Mouse (Mus musculus) intestine, embryonic 16.5 days (tissue): ENCODE results near the gene Map3k21. TPM values are rescaled to one million over a fixed set of nuclear protein-coding genes. Genes with fewer than 3 reads are reported as not detected.

Experiments
- ATAC-seq: fragments of 200-750 bp; cut with Nextera tagmentation; 2 replicates; pipeline ENCODE4 v1.8.0; 2017; ENCODE audit warnings: moderate TSS enrichment, moderate library complexity
- H3K27ac ChIP-seq: fragments of 300-500 bp; sonication (generic); 2 replicates; pipeline ENCODE4 v1.5.1; 2014; ENCODE audit warnings: mild to moderate bottlenecking, low read length
- H3K27me3 ChIP-seq: fragments of 300-500 bp; sonication (generic); replicated peaks from 2 replicates; pipeline ENCODE4 v1.6.1; 2014; ENCODE audit warnings: low read length, control low read depth, mixed read lengths; ENCODE audit not compliant: control insufficient read depth, insufficient read depth
- H3K36me3 ChIP-seq: fragments of 300-500 bp; sonication (generic); 2 replicates; pipeline ENCODE4 v1.6.1; 2014; ENCODE audit warnings: low read length, control low read depth; ENCODE audit not compliant: control insufficient read depth, insufficient read depth
- H3K4me1 ChIP-seq: fragments of 300-500 bp; sonication (generic); 2 replicates; pipeline ENCODE4 v1.6.1; 2014; ENCODE audit warnings: low read length, control low read depth, mixed read lengths; ENCODE audit not compliant: control insufficient read depth, insufficient read depth
- H3K4me2 ChIP-seq: fragments of 300-500 bp; sonication (generic); 2 replicates; pipeline ENCODE4 v1.6.1; 2014; ENCODE audit warnings: low read depth, low read length, control low read depth
- H3K4me3 ChIP-seq: fragments of 300-500 bp; sonication (generic); 2 replicates; pipeline ENCODE4 v1.5.1; 2014; ENCODE audit warnings: mild to moderate bottlenecking, low read length
- H3K9ac ChIP-seq: fragments of 300-500 bp; sonication (generic); 2 replicates; pipeline ENCODE4 v1.6.1; 2014; ENCODE audit warnings: low read depth, low read length
- H3K9me3 ChIP-seq: fragments of 300-500 bp; sonication (generic); 2 replicates; pipeline ENCODE4 v1.6.1; 2016; ENCODE audit warnings: low read length, control low read depth; ENCODE audit not compliant: control insufficient read depth
- WGBS: fragments of 180-500 bp; shearing (Covaris S2); extraction: QIAGEN DNeasy Blood & Tissue Kit; methylation state at CpG from one replicate; pipeline ENCODE4 v1.1.7; 2014; 5-methylcytosine and 5-hydroxymethylcytosine counted together
- polyA plus RNA-seq: library from polyadenylated mRNA; unstranded; fragments of >200 nt; fragmentation: Nextera tagmentation; extraction: Ambion mirVana; gene quantifications from 2 replicates; pipeline ENCODE4 v1.2.1, GENCODE M21; 2015

The Map3k21 gene
- polyA plus RNA-seq, 1 experiment from 2014 or later, result 2.8 TPM

DNA sequence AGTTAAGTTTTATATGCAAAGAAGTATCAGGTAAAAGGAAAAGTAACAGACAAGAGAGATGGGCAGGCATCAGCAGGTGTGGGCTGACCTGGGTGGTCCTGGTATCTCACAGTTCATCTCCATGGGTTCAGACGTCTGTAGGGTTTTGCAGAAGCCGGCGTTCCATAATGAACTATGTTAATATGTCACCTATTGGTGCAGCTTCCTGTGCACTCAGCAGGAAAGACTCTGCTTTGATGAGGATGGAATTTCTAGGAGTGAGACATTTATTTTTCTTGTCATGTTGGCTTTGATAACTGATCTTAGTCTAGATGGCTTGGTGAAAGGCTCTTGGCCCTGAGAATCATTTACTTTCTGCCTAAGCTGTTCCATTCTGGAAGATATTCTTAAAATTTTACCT lies 12.1 kb downstream of the Map3k21 start:
- Histone ChIP-seq H3K36me3 (no peaks in the 10 kb centered on the region), H3K27ac (no peak overlapping the region), H3K4me1 (peaks cover 28% of the 10 kb centered on the region), H3K4me2 (no peak overlapping the region), H3K9ac (no peak overlapping the region), H3K4me3 (no peak overlapping the region), H3K27me3 (no peaks in the 10 kb centered on the region), H3K9me3 (no peaks in the 10 kb centered on the region)
- no peak for ATAC-seq
- WGBS, result 60% methylated on average over 3 of the region's 3 CpGs

DNA sequence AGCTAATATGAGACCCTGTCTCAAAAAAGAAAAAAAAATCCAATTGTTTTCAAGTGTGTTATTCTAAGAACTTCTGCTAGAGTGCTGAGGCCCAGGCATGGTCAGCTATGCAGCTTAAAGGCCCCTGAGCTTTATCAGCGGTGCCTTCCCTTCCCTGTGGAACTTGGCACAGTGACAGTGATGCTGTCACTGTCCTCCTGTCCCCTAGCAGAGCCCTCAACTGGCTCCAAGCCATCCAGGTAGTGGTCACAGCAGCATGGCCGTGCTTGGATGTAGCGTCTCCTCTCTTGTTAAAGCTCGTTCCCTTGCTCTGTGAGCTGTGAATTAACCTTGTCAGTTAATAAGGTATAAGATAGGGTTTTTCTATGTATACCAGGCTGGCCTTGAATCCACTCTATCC lies 16.4 kb downstream of the Map3k21 start:
- H3K4me2 ChIP-seq, result no peak overlapping the region
- no peaks in the 10 kb centered on the region for H3K27me3 ChIP-seq
- ATAC-seq, result no peak
- no peak overlapping the region for H3K4me3 ChIP-seq
- WGBS, result 88% methylated on average over 4 of the region's 4 CpGs
- H3K27ac ChIP-seq, result no peak overlapping the region
- no peak overlapping the region for H3K9ac ChIP-seq
- no peaks in the 10 kb centered on the region for H3K9me3 ChIP-seq
- H3K36me3 ChIP-seq, result no peaks in the 10 kb centered on the region
- peaks cover 4% of the 10 kb centered on the region; the same call in 1 of the 2 replicates for H3K4me1 ChIP-seq

DNA sequence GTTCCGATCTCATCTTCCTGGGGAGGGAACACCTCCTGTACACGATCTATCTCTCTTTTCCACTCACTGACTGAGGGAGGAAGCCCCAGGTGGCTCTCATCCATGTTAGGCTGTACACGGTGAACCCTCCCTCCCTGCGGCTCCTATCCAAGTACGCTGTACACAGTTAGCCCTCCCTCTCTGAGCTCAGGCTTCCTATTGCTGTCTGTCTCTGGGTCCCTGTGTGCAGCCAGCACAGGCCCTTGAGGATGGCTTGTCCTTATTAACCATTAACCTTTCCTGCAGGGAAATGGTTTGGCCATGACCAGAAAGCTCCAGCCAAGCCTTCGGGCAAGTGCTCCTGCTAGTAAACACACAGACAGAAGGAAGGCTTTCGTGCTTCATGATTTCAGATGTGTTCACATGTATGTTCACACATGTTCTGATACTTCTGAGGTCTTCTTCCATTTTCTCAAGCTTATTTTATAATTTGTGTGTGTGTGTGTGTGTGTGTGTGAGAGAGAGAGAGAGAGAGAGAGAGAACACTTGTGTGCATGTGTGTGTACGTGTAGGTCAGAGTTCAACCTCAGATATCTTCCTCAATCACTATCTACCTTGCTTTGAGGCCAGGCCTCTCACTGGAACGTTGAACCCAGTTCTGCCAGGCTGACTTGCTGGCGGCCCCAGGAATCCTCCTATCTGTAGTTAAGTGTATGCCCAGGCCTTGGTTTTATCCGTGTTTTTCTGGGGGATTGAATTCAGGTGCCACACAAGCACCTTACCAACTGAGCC lies 20.2 kb downstream of the Map3k21 start:
- no peak overlapping the region for H3K9ac ChIP-seq
- H3K4me1 ChIP-seq, result no peaks in the 10 kb centered on the region
- WGBS, result 45% methylated on average over 11 of the region's 11 CpGs
- no peak overlapping the region for H3K4me3 ChIP-seq
- H3K27ac ChIP-seq, result peak overlapping the region; percentile 79
- no peak overlapping the region for H3K4me2 ChIP-seq
- H3K36me3 ChIP-seq, result no peaks in the 10 kb centered on the region
- no peaks in the 10 kb centered on the region for H3K9me3 ChIP-seq
- ATAC-seq, result peak; percentile 96
- no peaks in the 10 kb centered on the region for H3K27me3 ChIP-seq

DNA sequence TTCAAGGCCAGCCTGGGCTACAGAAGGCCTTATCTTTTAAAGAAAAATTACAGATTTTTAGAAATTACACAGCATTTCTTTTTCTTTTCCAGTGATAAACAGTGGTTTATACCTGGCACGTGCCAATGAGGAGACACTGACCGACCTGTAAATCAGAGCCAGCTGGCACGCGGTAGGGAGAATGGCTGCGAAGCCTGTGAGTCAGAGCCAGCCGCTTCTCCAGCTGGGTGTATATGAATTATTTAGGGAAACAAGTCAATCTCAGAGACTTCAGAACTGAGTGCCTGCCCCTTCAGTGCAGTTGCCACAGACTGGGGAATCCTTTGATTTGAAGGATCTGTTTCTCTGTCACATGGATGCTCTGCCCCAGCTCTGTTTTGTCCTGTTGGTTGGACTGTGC lies 21.6 kb downstream of the Map3k21 start:
- Histone ChIP-seq H3K4me1 (no peaks in the 10 kb centered on the region), H3K9me3 (no peaks in the 10 kb centered on the region), H3K9ac (no peak overlapping the region), H3K27me3 (no peaks in the 10 kb centered on the region), H3K4me3 (no peak overlapping the region), H3K27ac (no peak overlapping the region), H3K4me2 (no peak overlapping the region), H3K36me3 (0 out of 2 replicates have a peak, but pooled peaks cover 2% of the 10 kb centered on the region)
- no peak for ATAC-seq
- WGBS, result 92% methylated on average over 6 of the region's 6 CpGs

DNA sequence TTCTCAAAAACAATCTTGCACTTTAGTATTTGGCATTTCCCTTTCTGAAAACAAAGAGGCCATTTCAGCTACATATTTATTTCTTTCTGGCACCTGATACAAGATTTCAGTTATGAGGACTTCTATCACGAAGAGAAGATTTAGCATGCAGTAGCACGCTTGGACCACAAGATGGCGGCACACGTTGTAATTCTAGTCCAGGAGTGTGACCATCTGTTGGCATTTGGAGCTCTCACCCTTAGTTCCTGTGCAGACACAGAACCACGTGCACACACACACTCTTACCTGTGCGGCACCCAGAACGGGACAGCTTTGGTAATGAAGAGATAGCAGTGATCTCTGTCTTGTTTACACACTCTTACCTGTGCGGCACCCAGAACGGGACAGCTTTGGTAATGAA lies 25.4 kb downstream of the Map3k21 start:
- H3K27ac ChIP-seq, result no peak overlapping the region
- H3K4me1 ChIP-seq, result no peaks in the 10 kb centered on the region
- whole genome bisulfite sequencing, result 40% methylated on average over 9 of the region's 9 CpGs

DNA sequence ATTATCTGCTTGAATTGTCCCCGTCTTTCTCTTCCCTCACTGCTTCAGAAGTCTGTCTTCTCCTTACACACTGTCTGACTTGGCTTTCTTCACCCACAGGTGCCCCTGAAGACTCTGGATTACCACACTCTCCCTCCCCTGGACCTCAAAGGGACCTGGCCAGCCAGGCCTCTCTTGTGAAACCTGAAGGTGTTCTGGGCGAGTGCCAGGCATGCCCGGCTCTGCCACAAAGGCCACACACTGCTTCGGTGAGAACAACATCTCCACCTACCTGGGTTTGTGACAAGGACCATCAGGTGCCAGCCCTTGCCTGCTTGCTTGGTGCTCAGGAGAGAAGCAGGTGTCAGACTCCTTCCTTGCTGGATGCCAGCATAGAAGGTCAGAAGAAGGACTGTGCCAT lies 34.3 kb downstream of the Map3k21 start:
- Histone ChIP-seq H3K27me3 (no peaks in the 10 kb centered on the region), H3K4me1 (no peaks in the 10 kb centered on the region; the same call in 1 of the 2 replicates), H3K4me2 (no peak overlapping the region), H3K9me3 (no peaks in the 10 kb centered on the region), H3K9ac (no peak overlapping the region), H3K27ac (no peak overlapping the region), H3K36me3 (no peaks in the 10 kb centered on the region), H3K4me3 (no peak overlapping the region)
- no peak for ATAC-seq
- WGBS, result 86% methylated on average over 4 of the region's 4 CpGs

More for the DNA sequence above, 25.4 kb downstream of the Map3k21 start:
- 0 out of 2 replicates have a peak, but pooled peaks cover 2% of the 10 kb centered on the region for H3K36me3 ChIP-seq
- no peak for ATAC-seq
- H3K4me3 ChIP-seq, result no peak overlapping the region
- H3K9me3 ChIP-seq, result no peaks in the 10 kb centered on the region
- H3K27me3 ChIP-seq, result no peaks in the 10 kb centered on the region
- H3K4me2 ChIP-seq, result no peak overlapping the region
- no peak overlapping the region for H3K9ac ChIP-seq

DNA sequence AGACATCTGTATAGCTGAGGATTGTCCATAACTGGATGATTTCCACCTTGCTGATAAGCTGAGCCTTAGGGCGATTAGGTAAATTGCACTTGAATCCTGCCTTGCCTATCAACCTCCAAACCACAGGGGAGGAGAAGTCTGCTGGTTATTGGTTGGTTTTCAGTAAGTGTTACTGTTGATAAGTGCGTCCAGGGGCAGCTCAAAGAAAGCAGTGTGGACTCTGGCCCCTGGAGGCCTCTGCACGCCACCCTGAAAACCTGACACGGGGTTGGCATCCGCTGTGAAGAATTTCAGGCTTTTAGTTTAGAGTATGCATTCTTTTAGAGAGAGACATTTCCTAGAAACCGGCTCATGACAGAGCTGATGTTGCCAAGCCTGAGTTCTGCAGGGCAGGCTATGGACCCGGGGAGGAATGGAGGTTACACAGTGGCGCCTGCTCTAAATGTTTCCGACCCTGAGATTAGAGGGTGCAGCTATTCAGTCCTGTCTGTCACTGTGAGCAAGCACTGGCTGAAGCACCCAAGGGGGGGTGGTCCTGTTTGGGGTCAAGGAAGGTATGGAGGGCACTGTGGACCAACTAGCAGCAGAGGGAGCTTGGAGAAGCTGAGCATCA lies 38.6 kb downstream of the Map3k21 start:
- H3K36me3 ChIP-seq, result no peaks in the 10 kb centered on the region
- no peak overlapping the region for H3K4me3 ChIP-seq
- 55% methylated on average over 9 of the region's 9 CpGs for WGBS
- no peaks in the 10 kb centered on the region; the same call in 1 of the 2 replicates for H3K4me1 ChIP-seq
- H3K27ac ChIP-seq, result peak overlapping the region; percentile 76
- H3K27me3 ChIP-seq, result no peaks in the 10 kb centered on the region
- no peak overlapping the region for H3K9ac ChIP-seq
- peak; percentile 88 for ATAC-seq
- H3K9me3 ChIP-seq, result no peaks in the 10 kb centered on the region
- H3K4me2 ChIP-seq, result peak overlapping the region; percentile 16; the same call in 1 of the 2 replicates

DNA sequence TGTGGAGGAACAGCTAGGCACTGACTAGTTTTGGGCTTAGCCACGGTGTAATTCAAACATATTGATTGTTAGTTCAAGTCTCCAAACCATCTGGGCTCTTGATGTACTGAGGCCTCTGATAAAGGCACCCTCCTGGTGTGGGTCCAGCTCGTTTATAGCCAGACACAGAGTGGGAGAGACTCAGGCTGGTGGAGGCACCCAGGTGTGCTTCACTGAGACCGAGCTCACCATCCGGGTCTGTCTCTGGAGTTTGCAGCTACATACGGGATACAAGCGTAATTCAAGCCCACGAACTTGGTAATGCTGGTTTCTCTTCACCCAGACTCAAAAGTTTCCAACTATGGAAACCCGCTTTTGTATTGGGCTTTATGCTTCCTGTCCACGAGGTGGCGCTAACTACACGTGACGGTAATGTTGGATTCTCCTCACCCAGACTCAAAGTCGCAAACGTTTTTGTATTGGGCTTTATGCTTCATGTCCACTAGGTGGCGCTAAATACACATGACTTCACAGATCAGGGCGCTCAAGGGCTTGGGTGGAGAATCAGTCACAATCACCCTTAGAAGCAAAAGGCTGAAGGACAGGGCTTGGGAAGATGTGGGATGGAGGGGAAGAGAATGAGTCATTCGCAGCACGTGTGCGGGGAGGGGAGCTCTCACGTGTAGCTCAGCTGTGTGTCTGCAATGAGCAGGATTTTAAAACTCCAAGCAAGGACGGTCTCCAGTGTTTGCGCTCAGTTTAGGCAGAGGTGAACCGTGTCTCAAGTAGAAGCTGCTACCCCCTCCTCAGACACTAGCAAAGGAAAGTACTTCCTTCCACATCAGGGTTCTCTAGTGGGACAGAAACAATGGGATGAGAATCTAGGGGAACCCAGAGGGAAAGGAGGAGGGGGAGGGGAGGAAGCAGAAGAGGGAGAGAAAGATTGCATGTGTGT lies 40.0 kb downstream of the Map3k21 start:
- Histone ChIP-seq H3K4me3 (no peak overlapping the region), H3K9me3 (no peaks in the 10 kb centered on the region), H3K4me1 (no peaks in the 10 kb centered on the region; the same call in 1 of the 2 replicates), H3K27me3 (no peaks in the 10 kb centered on the region), H3K9ac (0 out of 2 replicates have a peak overlapping the region, but pooled peaks have one; percentile 11), H3K27ac (no peak overlapping the region), H3K36me3 (no peaks in the 10 kb centered on the region), H3K4me2 (no peak overlapping the region)
- peak; percentile 61 for ATAC-seq
- 20% methylated on average over 23 of the region's 23 CpGs for WGBS

DNA sequence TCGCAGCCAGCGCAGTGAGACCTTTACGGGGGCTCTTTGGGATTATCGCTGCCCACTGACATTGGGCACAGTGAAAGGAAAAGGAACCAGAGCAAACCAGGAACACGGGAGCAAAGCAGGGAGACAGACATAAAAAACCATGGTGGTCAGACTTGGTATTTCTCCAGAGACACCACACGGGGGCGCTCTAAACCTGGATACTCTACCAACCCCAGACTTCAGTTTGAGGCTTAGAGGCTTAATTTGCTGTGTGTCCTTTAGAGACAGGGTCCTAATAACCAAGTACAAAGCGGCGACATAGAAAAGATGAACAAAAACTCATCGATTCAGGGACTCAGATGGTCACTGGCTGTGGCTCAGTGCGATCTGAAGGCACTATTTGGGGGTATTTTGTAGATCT lies 45.4 kb downstream of the Map3k21 start:
- Histone ChIP-seq H3K4me2 (no peak overlapping the region), H3K27ac (no peak overlapping the region), H3K9me3 (no peaks in the 10 kb centered on the region), H3K9ac (0 out of 2 replicates have a peak overlapping the region, but pooled peaks have one; percentile 17), H3K27me3 (no peaks in the 10 kb centered on the region), H3K4me3 (no peak overlapping the region), H3K4me1 (no peaks in the 10 kb centered on the region), H3K36me3 (no peaks in the 10 kb centered on the region)
- WGBS, result 14% methylated on average over 11 of the region's 11 CpGs
- ATAC-seq, result no peak
